Mouse (Mus musculus) heart, embryonic 16.5 days (tissue): ENCODE data around the gene Tspan3. TPM values are rescaled to one million over a fixed set of nuclear protein-coding genes. Genes with fewer than 3 reads are reported as not detected.
A peak's percentile ranks its signal among the peaks of the same experiment; 100 is the strongest.

Source experiments
- ATAC-seq: fragments of 200-750 bp; cut with Nextera tagmentation; replicated peaks from 2 replicates; pipeline ENCODE4 v1.8.0; 2017; ENCODE audit warnings: moderate number of reproducible peaks; ENCODE audit not compliant: insufficient read depth, low FRiP score; ENCODE audit errors: extremely low read depth
- H3K27ac ChIP-seq: fragments of 300-500 bp; sonication (generic); 2 replicates; pipeline ENCODE4 v1.5.1; 2014; ENCODE audit warnings: mild to moderate bottlenecking, low read length, control low read depth, moderate library complexity
- H3K27me3 ChIP-seq: fragments of 300-500 bp; sonication (generic); 2 replicates; pipeline ENCODE4 v1.6.1; 2014; ENCODE audit warnings: low read length, mixed read lengths; ENCODE audit not compliant: control insufficient read depth, insufficient read depth
- H3K36me3 ChIP-seq: fragments of 300-500 bp; sonication (generic); 2 replicates; pipeline ENCODE4 v1.6.1; 2014; ENCODE audit not compliant: control insufficient read depth, insufficient read depth
- H3K4me1 ChIP-seq: fragments of 300-500 bp; sonication (generic); 2 replicates; pipeline ENCODE4 v1.6.1; 2014; ENCODE audit warnings: low read length, mixed read lengths; ENCODE audit not compliant: control insufficient read depth, insufficient read depth
- H3K4me2 ChIP-seq: fragments of 300-500 bp; sonication (generic); 2 replicates; pipeline ENCODE4 v1.6.1; 2014; ENCODE audit warnings: low read depth, mild to moderate bottlenecking, control low read depth, low read length
- H3K4me3 ChIP-seq: fragments of 300-500 bp; sonication (generic); 2 replicates; pipeline ENCODE4 v1.5.1; 2014; ENCODE audit warnings: mild to moderate bottlenecking, control low read depth, low read length
- H3K9ac ChIP-seq: fragments of 300-500 bp; sonication (generic); 2 replicates; pipeline ENCODE4 v1.6.1; 2014; ENCODE audit warnings: low read length, control low read depth
- H3K9me3 ChIP-seq: fragments of 300-500 bp; sonication (generic); replicated peaks from 2 replicates; pipeline ENCODE4 v1.6.1; 2016; ENCODE audit warnings: low read length; ENCODE audit not compliant: control insufficient read depth
- WGBS: fragments of 180-500 bp; shearing (Covaris S2); extraction: QIAGEN DNeasy Blood & Tissue Kit; methylation state at CpG from one replicate; pipeline ENCODE4 v1.1.7; 2014; 5-methylcytosine and 5-hydroxymethylcytosine counted together
- polyA plus RNA-seq: library from polyadenylated mRNA; unstranded; fragments of >200 nt; fragmentation: Nextera tagmentation; extraction: Ambion mirVana; gene quantifications from 2 replicates; pipeline ENCODE4 v1.2.1, GENCODE M21; 2015

Gene Tspan3
- 457 and 460 TPM in 2 replicates for polyA plus RNA-seq

DNA sequence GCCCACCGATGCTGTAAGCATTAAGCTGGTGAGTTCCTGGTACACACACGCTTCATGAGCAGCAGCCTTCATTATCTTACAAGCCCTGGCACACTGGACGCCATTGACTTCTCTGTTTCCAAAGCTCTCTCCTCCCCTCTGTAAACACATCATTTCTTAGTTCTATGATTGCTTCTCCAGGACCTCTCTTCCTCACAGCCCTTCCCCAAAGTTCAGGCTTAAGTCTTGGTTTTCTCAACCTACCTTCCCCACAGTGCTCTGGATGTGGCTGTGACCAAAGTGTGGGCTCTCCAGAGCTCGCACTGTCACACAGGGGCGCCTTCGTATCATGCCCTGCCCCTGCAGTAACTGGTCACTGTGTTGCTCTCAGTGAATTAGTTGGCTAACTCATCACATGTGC, at the start of gene Tspan3:
Gene Tspan3, minus strand, starts transcription at position 101 of the 400 bp plus-strand sequence.
- Histone ChIP-seq H3K9ac (no peak within 1 kb of the TSS), H3K27me3 (no peaks in the 10 kb centered on the region), H3K4me2 (no peak within 1 kb of the TSS), H3K4me1 (peaks cover 14% of the 10 kb centered on the region), H3K4me3 (no peak within 1 kb of the TSS), H3K27ac (no peak within 1 kb of the TSS), H3K9me3 (no peaks in the 10 kb centered on the region), H3K36me3 (no peaks in the 10 kb centered on the region)
- 87% methylated on average over 6 of the region's 6 CpGs for WGBS
- ATAC-seq, result no peak

GRCm38 (mm10) chr9:56213451-56214291, 48.4 kb upstream of the Tspan3 start:
- H3K9me3 ChIP-seq, result no peaks in the 10 kb centered on the region
- H3K4me1 ChIP-seq, result peaks cover 22% of the 10 kb centered on the region
- WGBS, result 34% methylated on average over 11 of the region's 11 CpGs
- ATAC-seq, result peak; percentile 58
- H3K27me3 ChIP-seq, result no peaks in the 10 kb centered on the region
- no peak overlapping the region for H3K9ac ChIP-seq
- no peak overlapping the region for H3K4me2 ChIP-seq
- H3K36me3 ChIP-seq, result no peaks in the 10 kb centered on the region
- H3K27ac ChIP-seq, result peak overlapping the region; percentile 2; the same call in 1 of the 2 replicates
- H3K4me3 ChIP-seq, result no peak overlapping the region

DNA sequence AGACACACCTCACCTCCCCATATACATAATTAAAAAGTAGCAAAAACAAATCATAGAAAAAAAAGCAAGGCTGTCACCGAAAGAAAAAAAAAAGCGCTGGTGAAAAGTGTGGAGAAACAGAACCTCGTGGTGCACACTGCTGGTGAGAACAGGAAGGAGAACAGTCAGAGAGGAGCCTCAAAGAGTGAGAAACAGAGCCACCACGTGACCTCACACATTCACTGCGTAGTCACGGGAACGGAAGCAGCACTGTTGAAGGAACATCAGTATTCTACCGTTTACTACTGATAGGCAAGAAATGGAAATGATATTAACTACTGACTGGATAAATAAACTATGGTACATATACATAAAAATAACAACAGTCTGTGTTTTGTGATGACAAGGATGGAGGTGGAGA, 43.5 kb upstream of the Tspan3 start:
- no peak for ATAC-seq
- Histone ChIP-seq H3K4me2 (no peak overlapping the region), H3K4me3 (no peak overlapping the region), H3K36me3 (peaks cover 17% of the 10 kb centered on the region), H3K9ac (no peak overlapping the region), H3K4me1 (peaks cover 4% of the 10 kb centered on the region), H3K27ac (no peak overlapping the region), H3K9me3 (no peaks in the 10 kb centered on the region), H3K27me3 (no peaks in the 10 kb centered on the region)
- WGBS, result 86% methylated on average over 8 of the region's 8 CpGs

DNA sequence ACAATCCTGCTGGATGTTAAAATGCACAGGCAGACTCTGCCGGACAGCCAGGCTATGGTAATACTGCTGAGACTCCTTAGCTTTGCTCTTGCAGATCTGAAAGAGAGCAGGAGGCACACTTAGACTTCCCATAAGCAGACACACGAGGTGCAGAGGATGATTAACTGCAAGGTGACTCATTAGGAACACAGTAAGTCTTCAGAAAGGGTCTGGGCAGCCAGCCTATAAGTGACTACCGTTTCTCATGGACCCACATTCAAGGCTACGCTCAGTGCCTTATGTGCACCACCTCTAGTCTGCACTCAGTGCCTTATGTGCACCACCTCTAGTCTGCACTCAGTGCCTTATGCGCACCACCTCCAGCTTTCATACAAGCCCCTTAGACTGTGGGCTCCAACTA, 42.2 kb upstream of the Tspan3 start:
- Histone ChIP-seq H3K36me3 (peaks cover 18% of the 10 kb centered on the region), H3K4me3 (no peak overlapping the region), H3K27me3 (no peaks in the 10 kb centered on the region), H3K4me1 (no peaks in the 10 kb centered on the region), H3K27ac (no peak overlapping the region), H3K4me2 (no peak overlapping the region), H3K9me3 (no peaks in the 10 kb centered on the region), H3K9ac (no peak overlapping the region)
- no peak for ATAC-seq
- WGBS, result 81% methylated on average over 5 of the region's 5 CpGs

GRCm38 (mm10) chr9:56207083-56207482, 41.8 kb upstream of the Tspan3 start:
- Histone ChIP-seq H3K27ac (no peak overlapping the region), H3K4me3 (no peak overlapping the region), H3K9me3 (no peaks in the 10 kb centered on the region), H3K36me3 (peaks cover 18% of the 10 kb centered on the region), H3K9ac (no peak overlapping the region), H3K4me2 (no peak overlapping the region), H3K27me3 (no peaks in the 10 kb centered on the region), H3K4me1 (no peaks in the 10 kb centered on the region)
- ATAC-seq, result no peak
- 83% methylated on average over 10 of the region's 10 CpGs for WGBS

DNA sequence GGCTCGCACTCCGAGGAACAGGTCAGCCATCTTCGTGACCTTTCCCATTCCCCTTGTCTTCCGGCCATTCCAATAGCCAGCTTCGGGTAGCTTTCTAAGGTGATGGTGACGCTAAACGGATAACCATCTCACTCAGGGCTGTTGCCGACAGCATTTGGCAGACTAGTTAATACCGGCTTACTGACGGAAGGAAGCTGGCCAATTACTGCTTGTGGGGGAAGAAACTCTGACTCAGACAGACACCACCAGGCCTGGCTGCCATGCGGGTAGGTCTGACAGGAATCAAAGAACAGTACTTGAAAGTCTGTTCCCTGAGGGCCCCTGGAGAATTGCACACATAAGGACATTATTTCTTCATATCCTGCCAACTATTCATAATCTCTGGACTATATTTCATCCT, 40.1 kb upstream of the Tspan3 start:
- no peaks in the 10 kb centered on the region for H3K4me1 ChIP-seq
- H3K4me3 ChIP-seq, result no peak overlapping the region
- no peak for ATAC-seq
- H3K9ac ChIP-seq, result no peak overlapping the region
- no peaks in the 10 kb centered on the region for H3K9me3 ChIP-seq
- peaks cover 18% of the 10 kb centered on the region for H3K36me3 ChIP-seq
- H3K27ac ChIP-seq, result no peak overlapping the region
- H3K4me2 ChIP-seq, result no peak overlapping the region
- H3K27me3 ChIP-seq, result no peaks in the 10 kb centered on the region
- 62% methylated on average over 11 of the region's 11 CpGs for WGBS

- no peak for ATAC-seq
- H3K27me3 ChIP-seq, result no peaks in the 10 kb centered on the region
- H3K4me1 ChIP-seq, result no peaks in the 10 kb centered on the region
- peaks cover 18% of the 10 kb centered on the region for H3K36me3 ChIP-seq
- H3K4me2 ChIP-seq, result no peak overlapping the region
- no peak overlapping the region for H3K4me3 ChIP-seq
- no peak overlapping the region for H3K27ac ChIP-seq
- H3K9ac ChIP-seq, result no peak overlapping the region
- WGBS, result 92% methylated on average over 4 of the region's 4 CpGs
- H3K9me3 ChIP-seq, result no peaks in the 10 kb centered on the region
Measured at GRCm38 (mm10) chr9:56204316-56204715, 39.0 kb upstream of the Tspan3 start.

GRCm38 (mm10) chr9:56200645-56201314, 35.5 kb upstream of the Tspan3 start:
- ATAC-seq, result peak; percentile 55; the same call in 1 of the 2 replicates
- H3K4me1 ChIP-seq, result no peaks in the 10 kb centered on the region
- H3K4me2 ChIP-seq, result no peak overlapping the region
- WGBS, result 44% methylated on average over 14 of the region's 14 CpGs
- H3K9me3 ChIP-seq, result no peaks in the 10 kb centered on the region
- no peak overlapping the region for H3K9ac ChIP-seq
- no peak overlapping the region for H3K4me3 ChIP-seq
- no peaks in the 10 kb centered on the region for H3K27me3 ChIP-seq
- no peak overlapping the region for H3K27ac ChIP-seq
- peaks cover 7% of the 10 kb centered on the region for H3K36me3 ChIP-seq

GRCm38 (mm10) chr9:56200200-56200599, 34.9 kb upstream of the Tspan3 start:
- Histone ChIP-seq H3K27me3 (no peaks in the 10 kb centered on the region), H3K27ac (no peak overlapping the region), H3K9ac (no peak overlapping the region), H3K4me3 (no peak overlapping the region), H3K9me3 (no peaks in the 10 kb centered on the region), H3K4me2 (no peak overlapping the region), H3K4me1 (no peaks in the 10 kb centered on the region), H3K36me3 (0 out of 2 replicates have a peak, but pooled peaks cover 5% of the 10 kb centered on the region)
- 58% methylated on average over 2 of the region's 2 CpGs for WGBS
- ATAC-seq, result no peak
